Mouse (Mus musculus): ENCODE results near the gene Bzw1. TPM values are rescaled to one million over a fixed set of nuclear protein-coding genes. Genes with fewer than 3 reads are reported as not detected.
A peak's percentile ranks its signal among the peaks of the same experiment; 100 is the strongest.

The Bzw1 gene
- total RNA-seq, 2 experiments from 2014 or later: 109 to 117 TPM

DNA sequence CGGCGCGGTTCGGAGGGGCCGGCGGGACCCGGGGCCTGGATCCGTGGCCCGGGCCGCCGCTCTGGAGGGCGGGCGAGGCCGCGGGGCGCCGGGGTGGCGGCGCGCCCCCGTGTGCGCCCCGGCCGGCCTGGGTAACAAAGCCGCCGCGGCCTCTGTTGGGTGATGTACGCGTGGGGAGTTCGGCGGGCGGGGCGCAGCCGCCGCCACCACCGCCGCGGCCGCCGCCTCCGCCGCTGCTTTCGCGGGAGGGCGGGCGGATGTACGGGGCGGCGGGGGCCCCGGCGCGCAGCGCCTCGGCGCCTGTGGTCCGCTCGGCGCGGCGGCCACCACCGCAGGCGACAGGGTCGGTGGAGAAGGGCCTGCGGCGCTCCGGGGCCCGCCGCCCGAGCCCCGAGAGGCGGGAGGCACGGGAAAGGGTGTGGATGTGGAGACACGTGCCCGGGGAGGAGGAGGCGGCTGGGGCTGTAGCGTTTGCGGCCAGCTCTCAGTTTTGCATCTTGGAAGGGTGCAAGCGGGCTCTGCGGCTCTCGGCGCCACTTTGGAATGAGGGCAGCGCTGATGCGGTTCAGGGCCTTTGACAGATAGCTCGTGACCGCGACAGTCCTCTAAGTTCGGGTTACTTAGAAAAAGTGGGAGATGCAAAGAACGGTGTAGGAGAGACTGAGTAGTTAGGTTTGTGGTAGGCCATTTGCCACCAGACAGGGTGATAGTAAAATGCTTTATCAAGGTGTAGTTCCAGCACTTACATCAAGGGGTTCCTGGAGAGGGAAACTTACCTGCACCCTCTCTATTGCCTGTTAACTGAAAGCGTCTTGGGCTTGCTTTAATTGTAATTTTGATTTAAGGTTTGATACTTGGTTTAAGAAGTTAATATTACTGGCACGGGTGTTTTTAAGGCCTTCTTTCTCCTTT, 842 bp downstream of the Bzw1 start:
- DNase-seq: peak; percentile 56 to 64
- intact Hi-C loops (cut with DNase I): loop anchor here (5.0 to 10.0 kb wide), 2 partner anchors 89 to 986 kb away; partner anchors contain the start of genes Maip1 and Tyw5

DNA sequence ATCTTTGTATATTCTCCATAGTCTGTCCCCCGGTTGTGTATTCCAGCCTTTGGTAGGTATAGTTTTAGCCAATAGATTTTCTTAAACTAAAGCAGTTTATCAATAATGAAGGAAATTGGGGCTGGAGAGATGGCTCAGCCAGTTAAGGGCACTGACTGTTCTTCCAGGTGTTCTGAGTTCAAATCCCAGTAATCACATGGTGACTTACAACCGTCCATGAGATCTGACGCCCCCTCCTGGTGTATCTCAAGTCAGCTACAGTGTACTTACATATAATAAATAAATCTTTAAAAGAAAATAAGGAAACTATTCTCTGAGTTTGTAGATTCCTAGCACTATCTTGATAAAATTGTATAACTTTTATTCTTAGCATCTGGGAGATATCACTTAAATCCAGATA, 2.6 kb downstream of the Bzw1 start:
- no peak for DNase-seq
- intact Hi-C loops (cut with DNase I): loop anchor here (10.0 kb wide), 1 partner anchor 91 kb away; no protein-coding TSS in a partner anchor

DNA sequence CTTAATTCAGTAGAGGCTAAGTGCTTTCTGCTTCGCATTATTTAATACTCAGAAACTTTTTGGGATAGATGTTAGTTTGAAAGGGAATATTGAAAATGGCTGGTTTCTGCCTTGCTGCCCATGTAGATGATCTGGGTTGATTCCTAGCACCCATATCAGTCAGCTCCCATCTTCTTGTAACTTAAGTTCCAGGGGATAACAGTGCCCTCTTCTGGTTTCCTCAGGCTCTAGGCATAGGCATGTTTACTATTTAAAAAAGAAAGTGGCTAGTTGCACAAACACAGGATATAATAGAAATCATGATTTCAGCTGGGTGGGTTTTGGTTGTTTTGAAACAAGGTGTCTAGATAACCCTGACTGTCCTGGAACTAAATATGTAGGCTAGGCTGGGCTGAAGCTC, 3.5 kb downstream of the Bzw1 start:
- intact Hi-C loops (cut with DNase I): loop anchor here (10.0 kb wide), 1 partner anchor 91 kb away; no protein-coding TSS in a partner anchor
- no peak for DNase-seq

DNA sequence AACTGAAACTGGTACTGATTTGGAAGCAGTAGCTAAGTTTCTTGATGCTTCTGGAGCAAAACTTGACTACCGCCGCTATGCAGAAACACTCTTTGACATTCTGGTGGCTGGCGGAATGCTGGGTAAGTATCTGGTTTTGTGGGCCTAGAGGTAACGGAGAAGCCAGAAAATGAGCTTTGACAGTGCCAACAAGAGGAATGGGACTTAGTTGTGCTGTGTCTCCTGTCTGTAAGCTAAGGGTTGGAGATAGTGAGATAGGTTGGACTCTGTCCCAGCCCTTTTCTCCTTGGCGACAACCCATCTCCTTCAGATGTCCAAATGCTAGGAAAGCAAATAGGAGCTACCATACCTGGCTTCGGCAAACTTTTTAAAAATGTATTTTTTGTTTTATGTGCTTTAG, 5.0 kb downstream of the Bzw1 start:
- DNase-seq: no peak
- intact Hi-C loops (cut with DNase I): loop anchor here (2.0 to 10.0 kb wide), 2 partner anchors 15 to 93 kb away; no protein-coding TSS in a partner anchor

DNA sequence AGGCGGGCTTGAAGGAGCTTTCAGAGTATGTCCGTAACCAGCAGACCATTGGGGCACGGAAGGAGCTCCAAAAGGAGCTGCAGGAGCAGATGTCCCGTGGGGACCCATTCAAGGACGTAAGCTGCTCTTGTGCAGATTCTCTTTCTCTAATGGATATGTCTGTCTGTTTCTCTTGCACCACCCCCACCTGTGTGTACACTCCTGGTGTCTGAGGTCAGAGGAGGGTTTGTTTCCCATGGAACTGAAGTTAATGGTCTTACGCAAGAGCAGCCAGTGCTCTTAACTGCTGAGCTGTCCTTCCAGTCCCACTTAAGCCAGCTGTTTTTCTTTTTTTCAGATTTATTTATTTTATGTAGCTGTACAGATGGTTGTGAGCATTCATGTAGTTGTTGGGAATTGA, 8.7 kb downstream of the Bzw1 start:
- DNase-seq: no peak

DNA sequence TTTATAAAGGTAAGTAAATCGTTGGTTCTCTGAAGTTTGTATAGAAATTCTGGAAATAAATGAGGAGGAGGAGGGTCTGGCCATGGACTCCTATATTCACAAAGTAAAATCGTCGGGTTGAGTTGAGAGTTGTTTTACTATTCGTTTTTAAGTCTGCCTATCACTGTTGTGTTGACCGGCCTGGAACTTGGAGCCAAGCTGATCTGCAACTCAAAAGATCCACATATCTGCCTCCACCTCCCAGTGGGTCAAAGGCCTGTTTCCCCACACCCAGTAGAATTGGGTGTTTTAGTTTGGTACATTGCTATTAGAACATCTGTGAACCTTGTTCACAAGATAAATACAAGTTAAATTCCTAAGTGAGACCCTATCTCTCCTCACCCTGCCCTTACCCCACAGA, 11.0 kb downstream of the Bzw1 start:
- DNase-seq: no peak
- intact Hi-C loops (cut with DNase I): no loop called here

More for the DNA sequence above, 8.7 kb downstream of the Bzw1 start:
- intact Hi-C loops (cut with DNase I): no loop called here

DNA sequence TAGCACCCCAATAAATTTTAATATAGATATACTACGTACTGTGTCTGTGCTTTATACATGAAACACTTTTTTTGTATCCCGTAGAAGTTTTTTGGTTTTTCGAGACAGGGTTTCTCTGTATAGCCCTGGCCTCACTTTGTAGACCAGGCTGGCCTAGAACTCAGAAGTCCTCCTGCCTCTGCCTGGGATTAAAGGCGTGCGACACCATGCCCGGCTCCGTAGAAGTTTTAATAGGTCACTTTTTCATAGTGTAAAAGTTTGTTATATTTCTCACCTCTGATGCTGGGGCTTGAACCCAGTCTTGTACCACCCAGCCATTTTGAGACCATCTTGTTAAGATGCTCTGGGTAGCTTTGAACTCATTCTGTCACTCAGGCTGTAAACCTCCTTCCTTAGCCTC, 14.6 kb downstream of the Bzw1 start:
- intact Hi-C loops (cut with DNase I): no loop called here
- DNase-seq: no peak

DNA sequence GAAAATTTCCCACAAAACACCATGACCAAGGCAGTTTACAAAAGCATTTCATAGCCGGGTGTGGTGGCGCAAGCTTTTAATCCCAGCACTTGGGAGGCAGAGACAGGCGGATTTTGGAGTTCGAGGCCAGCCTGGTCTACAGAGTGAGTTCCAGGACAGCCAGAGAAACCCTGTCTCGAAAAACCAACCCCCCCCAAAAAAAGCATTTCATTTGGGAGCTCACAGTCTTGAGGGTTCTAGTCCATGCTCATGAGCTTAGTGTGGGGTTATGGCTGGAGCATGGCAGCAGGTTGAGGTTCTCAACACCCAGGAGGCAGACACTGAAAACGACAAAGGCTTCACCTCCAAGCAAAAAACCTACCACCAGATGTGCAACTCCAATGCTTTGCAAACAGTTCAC, 15.4 kb downstream of the Bzw1 start:
- DNase-seq: no peak
- intact Hi-C loops (cut with DNase I): no loop called here

DNA sequence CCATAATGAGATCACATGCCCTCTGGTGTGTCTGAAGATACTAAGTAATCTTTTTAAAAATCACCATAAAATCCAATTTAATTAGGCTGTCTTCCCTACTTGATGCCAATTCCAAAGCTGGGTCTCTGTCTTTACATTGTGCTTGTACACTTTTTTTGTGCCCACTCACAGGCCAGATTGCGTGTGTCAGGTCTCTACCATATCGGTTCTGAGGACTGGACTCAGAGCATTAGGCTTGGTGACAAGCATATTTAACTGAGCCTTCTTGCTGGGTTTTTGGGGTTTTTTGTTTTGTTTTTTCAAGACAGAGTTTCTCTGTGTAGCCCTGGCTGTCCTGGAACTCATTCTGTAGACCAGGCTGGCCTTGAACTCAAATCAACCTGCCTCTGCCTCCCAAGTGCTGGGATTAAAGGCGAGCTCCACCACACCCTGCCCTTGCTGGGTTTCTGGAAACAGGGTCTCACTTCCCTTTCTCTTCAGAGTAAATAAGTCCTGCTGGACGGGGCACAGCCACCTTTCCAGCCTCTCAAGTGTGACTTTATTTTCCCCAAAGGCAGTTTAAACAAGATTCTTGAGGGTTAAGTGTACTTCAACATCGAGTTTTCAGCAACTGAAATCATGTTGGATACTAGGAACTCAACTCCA, 17.0 kb downstream of the Bzw1 start:
- intact Hi-C loops (cut with DNase I): no loop called here
- DNase-seq: no peak

DNA sequence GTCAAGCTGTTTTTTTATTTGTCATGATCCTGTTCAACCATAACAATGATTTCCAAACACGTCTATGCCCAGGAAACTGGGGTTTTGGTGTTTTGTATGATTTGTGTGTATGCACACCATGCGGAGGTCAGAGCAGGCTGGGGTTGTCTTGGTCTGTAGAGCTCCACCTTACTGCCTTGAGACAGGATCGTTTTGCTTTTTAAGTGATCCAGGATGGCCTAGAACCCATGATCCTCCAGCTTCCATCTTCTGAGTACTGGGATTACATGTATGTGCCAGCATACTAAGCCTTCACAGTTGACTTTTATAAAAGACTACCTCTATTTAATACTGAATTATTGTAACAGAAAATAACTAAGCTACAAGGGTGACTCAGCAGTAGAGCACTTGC, 17.5 kb downstream of the Bzw1 start:
- DNase-seq: no peak
- intact Hi-C loops (cut with DNase I): no loop called here

DNA sequence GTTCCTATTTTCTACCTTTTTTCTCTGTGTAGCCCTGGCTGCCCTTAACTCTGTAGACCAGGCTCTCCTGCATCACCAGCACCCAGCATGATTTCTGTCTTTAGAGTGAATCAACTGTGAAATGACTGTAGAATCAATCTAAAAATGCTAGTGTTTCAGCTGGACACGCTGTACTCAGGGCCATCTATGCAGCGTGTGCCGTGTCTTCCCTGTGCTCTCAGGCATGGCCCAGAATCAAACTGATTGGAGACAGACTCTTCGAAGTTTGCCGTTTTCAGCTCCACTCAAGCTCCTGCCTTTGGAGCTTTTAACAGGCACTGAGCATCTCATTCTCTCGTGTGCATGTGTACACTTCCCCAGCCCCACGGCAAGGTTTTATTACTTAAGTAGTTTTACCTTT, 18.1 kb downstream of the Bzw1 start:
- DNase-seq: no peak
- intact Hi-C loops (cut with DNase I): no loop called here

DNA sequence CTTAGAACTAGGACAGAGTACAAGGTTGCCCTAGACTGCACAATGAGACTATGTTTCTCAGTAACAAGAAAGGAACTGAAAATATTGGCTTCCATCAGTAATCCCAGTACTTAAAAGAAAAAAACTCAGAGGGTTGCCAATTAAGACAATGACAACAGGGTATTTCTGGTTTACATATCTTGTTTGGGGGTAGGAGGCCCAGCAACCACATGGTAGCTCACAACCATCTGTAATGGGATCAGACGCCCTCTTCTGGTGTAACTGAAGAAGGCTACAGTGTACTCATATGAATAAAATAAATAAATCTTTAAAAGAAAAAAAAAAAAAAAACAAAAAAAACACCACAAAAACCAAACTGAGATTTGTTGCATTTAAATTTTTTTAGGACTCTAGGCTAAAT, 22.7 kb downstream of the Bzw1 start:
- intact Hi-C loops (cut with DNase I): no loop called here
- DNase-seq: no peak

DNA sequence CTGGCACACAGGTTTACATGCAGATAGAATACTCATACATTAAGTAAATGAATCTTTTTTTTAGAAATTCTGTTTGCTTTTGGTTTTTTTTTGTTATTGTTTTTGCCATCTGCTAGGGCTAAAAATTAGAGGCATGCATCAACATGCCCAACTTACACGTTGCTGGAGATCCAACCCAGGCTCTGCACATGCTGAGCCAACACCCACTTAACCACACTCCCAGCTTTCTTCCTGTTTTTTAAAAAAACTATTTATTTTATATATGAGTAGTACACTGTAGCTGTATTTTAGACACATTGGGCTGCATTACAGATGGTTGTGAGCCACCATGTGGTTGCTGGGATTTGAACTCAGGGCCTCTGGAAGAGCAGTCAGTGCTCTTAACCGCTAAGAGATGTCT, 23.4 kb downstream of the Bzw1 start:
- DNase-seq: no peak
- intact Hi-C loops (cut with DNase I): no loop called here

DNA sequence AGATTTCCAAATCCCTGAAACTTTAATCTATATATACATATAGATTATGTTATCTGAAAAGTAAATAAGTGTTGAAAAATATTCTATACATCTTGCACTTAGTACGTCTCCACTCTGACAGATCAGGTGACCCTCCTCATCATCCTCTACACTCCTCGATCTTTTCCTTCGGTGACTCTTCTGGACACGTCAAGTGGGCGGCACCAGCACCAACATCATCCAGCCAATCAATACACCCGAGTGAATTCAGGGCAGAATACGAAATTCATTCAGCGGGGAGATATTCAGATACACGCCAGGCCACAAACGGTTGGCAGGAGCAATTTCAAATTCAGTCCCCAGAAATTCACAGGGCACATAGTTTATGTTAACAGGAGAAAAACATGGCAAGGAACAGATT, 27.3 kb downstream of the Bzw1 start:
- DNase-seq: no peak
- intact Hi-C loops (cut with DNase I): no loop called here

DNA sequence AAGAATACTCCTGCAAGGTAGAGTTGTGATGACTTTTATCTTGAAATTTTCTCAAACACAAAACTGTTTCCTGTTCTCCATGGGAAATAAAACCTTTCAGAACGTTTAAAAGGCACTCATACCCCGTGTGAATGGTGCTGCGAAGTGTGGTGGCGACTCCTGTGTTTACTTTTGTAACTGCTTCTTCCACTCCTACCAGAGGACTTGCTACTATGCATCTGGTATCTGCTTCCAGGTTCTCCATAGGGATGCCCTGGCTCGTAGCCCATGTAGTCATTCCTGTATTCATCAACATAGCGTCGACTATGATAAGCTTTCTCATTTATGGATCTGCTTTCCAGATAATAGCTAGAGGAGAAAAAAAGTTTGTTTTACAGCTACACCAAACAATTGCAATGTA, 28.3 kb downstream of the Bzw1 start:
- DNase-seq: no peak
- intact Hi-C loops (cut with DNase I): no loop called here

DNA sequence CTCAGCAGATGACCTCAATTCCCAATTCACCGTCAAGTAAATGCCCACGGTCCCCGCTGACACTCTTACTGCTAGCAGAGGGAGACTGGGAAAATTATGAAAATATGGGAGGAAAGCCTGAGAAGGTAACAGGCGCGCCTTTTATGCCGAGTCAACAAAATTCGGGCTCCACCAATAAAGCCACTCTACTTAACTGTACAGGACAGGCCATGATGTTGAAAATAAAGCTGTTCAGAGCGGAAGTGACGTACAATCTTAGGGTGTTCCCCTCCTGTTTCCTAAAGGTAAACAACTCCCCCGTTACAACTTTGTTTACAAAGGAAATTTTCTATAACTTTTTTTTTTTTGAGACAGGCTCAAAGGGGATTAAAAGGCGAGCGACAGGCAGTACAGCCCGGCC, 30.2 kb downstream of the Bzw1 start:
- intact Hi-C loops (cut with DNase I): no loop called here
- peak; percentile 58 to 65 for DNase-seq

DNA sequence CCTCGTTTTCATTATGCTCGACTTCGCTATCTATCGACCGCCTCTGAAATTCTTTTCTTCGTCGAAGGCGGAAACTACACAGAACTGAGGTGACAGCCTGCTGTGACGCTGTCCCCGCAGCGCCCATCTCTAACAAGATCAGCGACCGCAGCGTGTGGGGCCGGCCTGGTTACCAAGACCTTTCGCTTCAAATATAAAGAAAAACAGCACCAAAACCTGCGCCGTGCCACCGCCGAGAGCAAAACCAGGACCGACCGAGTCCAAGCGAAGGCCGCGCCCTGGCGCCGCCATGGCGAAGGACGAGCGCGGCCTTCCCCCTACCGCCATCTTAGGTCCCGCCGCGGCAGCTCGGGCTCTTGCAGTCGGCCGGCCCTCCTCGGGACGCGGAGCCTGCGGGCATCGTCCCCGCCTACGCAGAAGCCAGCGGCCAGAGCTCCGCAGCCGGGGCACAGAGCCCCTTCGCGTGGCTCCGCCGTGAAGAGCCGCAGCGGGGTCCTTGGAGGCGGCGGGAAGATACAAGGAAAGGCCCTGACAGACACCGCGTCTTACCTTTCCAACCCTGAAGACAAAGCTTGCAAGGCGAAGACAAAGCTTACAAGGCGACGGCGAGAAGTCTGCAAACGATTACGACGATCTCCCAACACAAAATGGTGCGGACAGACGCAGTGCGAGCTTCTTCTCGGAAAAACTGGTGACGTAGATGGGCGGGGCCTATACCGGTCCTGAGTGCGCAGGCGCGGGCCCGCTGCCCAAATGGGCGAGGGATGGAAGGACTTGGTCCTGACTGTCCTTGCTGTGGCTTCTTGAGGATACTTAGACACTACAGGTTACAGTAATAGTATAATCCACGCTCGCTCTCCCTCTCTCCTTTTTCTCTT, 30.9 kb downstream of the Bzw1 start, which contains the start of gene Clk1:
Clk1 (minus strand) TSS at position 696 of the 878 bp plus-strand sequence.
- intact Hi-C loops (cut with DNase I): no loop called here
- peak; percentile 100 for DNase-seq

DNA sequence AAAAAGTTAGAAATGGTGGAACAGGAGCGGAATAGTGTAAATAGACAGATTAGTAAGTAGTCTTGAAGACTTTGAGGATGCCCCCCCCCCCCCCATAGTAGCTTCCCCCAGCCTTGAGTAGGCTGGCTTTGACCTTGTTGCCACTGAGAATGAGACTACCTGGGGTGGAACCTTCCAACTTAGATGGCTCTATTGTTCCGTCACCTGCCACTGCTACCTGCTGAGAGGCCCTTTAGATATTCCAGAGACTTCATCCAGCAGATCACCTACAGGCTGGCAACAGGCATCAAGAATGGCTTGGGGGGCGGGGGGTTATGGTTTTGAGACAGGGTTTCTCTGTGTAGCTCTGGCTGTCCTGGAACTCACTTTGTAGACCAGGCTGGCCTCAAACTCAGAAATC, 31.9 kb downstream of the Bzw1 start:
- DNase-seq: no peak
- intact Hi-C loops (cut with DNase I): no loop called here

DNA sequence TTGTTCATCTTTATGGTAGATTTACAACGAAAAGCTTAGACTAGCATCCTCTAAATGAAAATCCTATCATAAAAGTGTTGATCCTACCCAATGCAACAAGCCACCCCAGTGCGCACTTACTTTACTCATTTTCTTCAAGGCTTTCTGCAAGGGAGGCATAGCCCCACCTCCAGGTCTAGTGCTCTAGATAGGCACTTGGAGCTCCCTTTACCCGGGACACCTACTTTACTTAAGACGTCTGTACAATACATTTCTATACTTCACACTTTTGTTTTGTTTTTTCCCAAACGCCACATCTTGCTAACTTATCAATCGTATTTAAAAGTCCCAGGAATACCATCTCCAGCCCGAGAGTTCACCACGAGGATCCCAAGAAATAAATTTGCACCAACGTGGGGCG, 52.0 kb downstream of the Bzw1 start:
- intact Hi-C loops (cut with DNase I): no loop called here
- DNase-seq: no peak

DNA sequence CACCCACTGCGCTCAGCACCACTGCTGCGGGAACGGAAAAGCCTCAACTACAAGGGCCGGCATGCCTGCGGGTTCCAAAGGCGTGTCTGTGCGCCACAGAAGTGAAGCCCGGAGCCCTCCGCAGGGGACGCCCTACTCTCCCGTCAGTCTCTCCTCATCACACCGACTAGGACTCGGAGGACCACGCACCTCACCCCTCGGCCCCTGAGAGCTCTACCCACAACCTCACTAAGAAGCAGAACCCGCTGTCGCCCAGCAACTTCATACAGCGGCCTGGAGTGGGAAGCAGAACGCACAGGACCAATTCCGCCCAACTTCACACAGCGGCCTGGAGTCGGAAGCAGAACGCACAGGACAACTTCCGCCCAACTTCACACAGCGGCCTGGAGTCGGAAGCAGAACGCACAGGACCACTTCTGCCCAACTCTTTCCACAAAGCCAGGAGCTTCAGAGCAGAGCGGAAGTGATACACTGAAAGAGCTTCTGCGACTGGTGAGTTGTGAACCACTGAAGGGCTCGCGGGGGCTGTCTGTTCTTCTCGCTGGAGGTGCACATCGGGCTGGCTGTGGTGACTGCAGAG, 52.5 kb downstream of the Bzw1 start, which contains the start of the genes Nif3l1 and Ppil3:
Nif3l1 (plus strand) TSS at position 9 of the 580 bp plus-strand sequence.
Ppil3 (minus strand) TSS at position 344 of the 580 bp plus-strand sequence.
- DNase-seq: peak; percentile 91 to 92
- intact Hi-C loops (cut with DNase I): no loop called here

Data from heart, postnatal 10 days (tissue).